Comparison of ENCODE assay signal across 8 mouse cellular contexts in the genomic region with DNA sequence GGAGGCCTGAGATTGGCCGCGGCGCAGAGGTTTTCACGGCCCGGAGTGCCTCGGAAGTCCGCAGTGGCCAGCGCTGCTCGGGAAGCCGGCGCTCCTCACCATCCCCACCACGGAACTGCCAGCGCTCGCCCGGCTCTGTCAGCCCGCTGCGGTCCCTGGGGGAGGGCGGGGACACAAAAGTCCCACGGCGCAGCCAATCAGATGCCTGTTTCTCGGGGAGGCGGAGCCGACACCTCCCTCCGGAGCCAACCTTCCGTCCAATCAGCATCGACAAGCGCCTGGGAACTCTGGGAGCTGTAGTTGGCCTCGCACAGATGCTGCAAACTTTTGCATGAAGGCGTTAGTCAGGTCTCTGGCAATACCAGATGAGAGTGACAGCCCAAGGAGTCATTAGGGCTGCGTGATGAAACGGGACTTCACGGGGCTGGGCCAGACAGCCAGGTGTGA. TPM values are rescaled to one million over a fixed set of nuclear protein-coding genes. Genes with fewer than 3 reads are reported as not detected.
DNase-seq lines count a peak whose midpoint lies in the region; ATAC-seq and TF ChIP-seq lines count a peak whose summit lies in the region.

A gene (minus strand): TSS at position 150 of the 447 bp plus-strand sequence.

- peak within 1 kb of the TSS; percentile 64 for H3K9ac ChIP-seq in forebrain, embryonic 16.5 days (replicated peaks; ENCODE audit: low read depth, low read length)
- H3K9ac ChIP-seq in lung, embryonic 14.5 days, result peak within 1 kb of the TSS; percentile 74

- H3K4me3 ChIP-seq in G1E (ENCODE audit: low read depth, low read length), result peak within 1 kb of the TSS; percentile 93
- peak within 1 kb of the TSS; percentile 59 for H3K4me3 ChIP-seq in forebrain, embryonic 16.5 days (replicated peaks; ENCODE audit: low read length)
- peak within 1 kb of the TSS; percentile 73 for H3K4me3 ChIP-seq in layer of hippocampus, adult 2 months
- H3K4me3 ChIP-seq in lung, embryonic 14.5 days (ENCODE audit: low read depth, low read length), result peak within 1 kb of the TSS; percentile 82
- peak within 1 kb of the TSS; percentile 71 for H3K4me3 ChIP-seq in olfactory bulb, adult 2 months (ENCODE audit: insufficient read depth, low read depth, low read length)
- H3K4me3 ChIP-seq in thymus, adult 2 months (ENCODE audit: control insufficient read depth, insufficient read depth, low read length), result peak within 1 kb of the TSS; percentile 73

- intact Hi-C loops in heart, postnatal 36 days (cut with DNase I), result loop anchor here (2.0 to 5.0 kb wide), 3 partner anchors 158 to 298 kb away; a partner anchor contains a TSS

- no peaks in the 10 kb centered on the region for H3K27me3 ChIP-seq in G1E (ENCODE audit: insufficient read depth, low read length)
- H3K27me3 ChIP-seq in forebrain, embryonic 16.5 days (replicated peaks; ENCODE audit: control insufficient read depth, insufficient read depth, low read length), result no peaks in the 10 kb centered on the region
- no peaks in the 10 kb centered on the region for H3K27me3 ChIP-seq in lung, embryonic 14.5 days (ENCODE audit: insufficient read depth, low read length)
- H3K27me3 ChIP-seq in thymus, adult 2 months (ENCODE audit: control insufficient read depth, insufficient read depth, low read length), result no peaks in the 10 kb centered on the region

- H3K4me1 ChIP-seq in G1E (ENCODE audit: insufficient read depth, low read depth, low read length), result peaks cover 87% of the 10 kb centered on the region
- peaks cover 11% of the 10 kb centered on the region for H3K4me1 ChIP-seq in forebrain, embryonic 16.5 days (replicated peaks; ENCODE audit: control insufficient read depth, insufficient read depth, low read length)
- peaks cover 9% of the 10 kb centered on the region for H3K4me1 ChIP-seq in lung, embryonic 14.5 days (ENCODE audit: insufficient read depth)
- H3K4me1 ChIP-seq in olfactory bulb, adult 2 months (ENCODE audit: control insufficient read depth, insufficient read depth, low read length), result peaks cover 8% of the 10 kb centered on the region
- H3K4me1 ChIP-seq in thymus, adult 2 months (replicated peaks; ENCODE audit: control insufficient read depth, insufficient read depth, low read length), result peaks cover 12% of the 10 kb centered on the region

- TF ChIP-seq CTCF in G1E (IDR thresholded peaks at IDR 0.05; ENCODE audit: low read depth, low read length), result no peak
- no peak for TF ChIP-seq CTCF in layer of hippocampus, adult 2 months (conservative IDR thresholded peaks at IDR 0.05)
- no peak for TF ChIP-seq CTCF in lung, embryonic 14.5 days (IDR thresholded peaks at IDR 0.05; ENCODE audit: low read depth)
- TF ChIP-seq CTCF in olfactory bulb, adult 2 months (IDR thresholded peaks at IDR 0.05; ENCODE audit: insufficient read depth, low read depth, low read length), result no peak
- 0 out of 2 replicates have a peak, but pooled peaks have one; percentile 26 for TF ChIP-seq CTCF in thymus, adult 2 months (IDR thresholded peaks at IDR 0.05; ENCODE audit: borderline replicate concordance, control insufficient read depth, extremely low read depth, insufficient read depth, low read length, poor library complexity)

- peaks cover 24% of the 10 kb centered on the region for H3K36me3 ChIP-seq in G1E (replicated peaks)
- H3K36me3 ChIP-seq in forebrain, embryonic 16.5 days (ENCODE audit: control insufficient read depth, insufficient read depth), result no peaks in the 10 kb centered on the region
- no peaks in the 10 kb centered on the region for H3K36me3 ChIP-seq in lung, embryonic 14.5 days (ENCODE audit: insufficient read depth)
- no peaks in the 10 kb centered on the region for H3K36me3 ChIP-seq in thymus, adult 2 months (ENCODE audit: control insufficient read depth, insufficient read depth, low read length)

- WGBS in forebrain, embryonic 16.5 days, result under 1% methylated on average over 32 of the region's 32 CpGs
- WGBS in lung, embryonic 14.5 days, result under 1% methylated on average over 32 of the region's 32 CpGs
- WGBS in olfactory bulb, adult 2 months, result 0% methylated on average over 32 of the region's 32 CpGs
- under 1% methylated on average over 32 of the region's 32 CpGs for WGBS in thymus, adult 2 months

- peak; percentile 78 for ATAC-seq in G1E (ENCODE audit: extremely low read depth, insufficient number of reproducible peaks, low FRiP score, poor library complexity, severe bottlenecking)
- peak; percentile 97 for ATAC-seq in forebrain, embryonic 16.5 days
- ATAC-seq in lung, embryonic 14.5 days (ENCODE audit: insufficient read depth), result peak; percentile 90

- peak within 1 kb of the TSS; percentile 56 for H3K27ac ChIP-seq in forebrain, embryonic 16.5 days (ENCODE audit: low read length)
- H3K27ac ChIP-seq in layer of hippocampus, adult 2 months, result peak within 1 kb of the TSS; percentile 92
- H3K27ac ChIP-seq in lung, embryonic 14.5 days (ENCODE audit: low read depth), result peak within 1 kb of the TSS; percentile 91
- H3K27ac ChIP-seq in olfactory bulb, adult 2 months (ENCODE audit: insufficient read depth, low read depth, low read length), result no peak within 1 kb of the TSS
- H3K27ac ChIP-seq in thymus, adult 2 months (ENCODE audit: control insufficient read depth, insufficient read depth, low read length), result no peak within 1 kb of the TSS

- DNase-seq in G1E (ENCODE audit: low spot score), result peak; percentile 98
- DNase-seq in cerebellum, adult 18-20 months, result peak; percentile 96 to 98
- peak; percentile 95 to 97 for DNase-seq in heart, postnatal 36 days
- DNase-seq in layer of hippocampus, adult 2 months (ENCODE audit: low spot score in 2 of 2), result peak; percentile 96 to 98
- DNase-seq in lung, embryonic 14.5 days, result peak; percentile 99
- DNase-seq in thymus, adult 2 months, result peak; percentile 98

- peak; percentile 99 for TF ChIP-seq POLR2A in olfactory bulb, adult 2 months (IDR thresholded peaks at IDR 0.05; ENCODE audit: insufficient read depth, low read depth, low read length)
- TF ChIP-seq POLR2A in thymus, adult 2 months (IDR thresholded peaks at IDR 0.05; ENCODE audit: control insufficient read depth, extremely low read depth, insufficient read depth, low read length, poor library complexity), result peak; percentile 98

- H3K4me2 ChIP-seq in forebrain, embryonic 16.5 days (ENCODE audit: low read length), result peak within 1 kb of the TSS; percentile 93
- H3K4me2 ChIP-seq in lung, embryonic 14.5 days, result peak within 1 kb of the TSS; percentile 90

- no peaks in the 10 kb centered on the region for H3K9me3 ChIP-seq in G1E (replicated peaks)
- no peaks in the 10 kb centered on the region for H3K9me3 ChIP-seq in forebrain, embryonic 16.5 days (ENCODE audit: control insufficient read depth, low read length)
- H3K9me3 ChIP-seq in lung, embryonic 14.5 days (ENCODE audit: low read depth, low read length), result no peaks in the 10 kb centered on the region

RNA-seq across cellular contexts. Expression of the gene that starts here (rescaled TPM):
- total RNA-seq in G1E (2014; fragmentation: Nextera tagmentation) (51.6 and 51.8 TPM in 2 replicates), G1E (2017) (7.5 and 8.4 TPM in 2 replicates)
- polyA plus RNA-seq in G1E (2012), result 38.4 and 41.0 TPM in 2 replicates
- polyA plus RNA-seq in forebrain, embryonic 16.5 days (2015; fragmentation: Nextera tagmentation; extraction: Ambion mirVana), result 6.1 and 8.3 TPM in 2 replicates
- 1 to 10 TPM; 3.3 to 4.1 TPM for total RNA-seq in heart, postnatal 36 days (2021)
- total RNA-seq in layer of hippocampus, adult 2 months (2021), result 10 to 100 TPM; 13.1 to 13.3 TPM
- 7.8 and 8.6 TPM in 2 replicates for polyA plus RNA-seq in lung, embryonic 14.5 days (2014; fragmentation: Nextera tagmentation; extraction: Ambion mirVana)
- polyA plus RNA-seq in olfactory bulb, adult 2 months (2012; ENCODE audit: insufficient read depth, insufficient read length, low replicate concordance, missing spikeins), result not detected in 2 replicates
- 12.8 and 13.2 TPM in 2 replicates for polyA plus RNA-seq in thymus, adult 2 months (2012; rRNA removed)

Comparison
In these comparisons a context has a peak if more than half of its experiments do, and no peak if none do; other contexts are left out.
1. H3K27ac ChIP-seq: peak in forebrain, embryonic 16.5 days (single experiment), layer of hippocampus, adult 2 months (single experiment) and lung, embryonic 14.5 days (single experiment); none in olfactory bulb, adult 2 months (single experiment) and thymus, adult 2 months (single experiment).
2. Peak in every context shown above with its lines, with median percentiles within 50 percentile points of each other: ATAC-seq, DNase-seq and H3K4me3 ChIP-seq.